Mouse (Mus musculus) heart, adult 2 months (tissue): ENCODE measurements around the gene Btnl1. TPM values are rescaled to one million over a fixed set of nuclear protein-coding genes. Genes with fewer than 3 reads are reported as not detected.

Source experiments
- DNase-seq, 2 experiments: peaks; one replicate each; pipeline ENCODE4 v3.0.0; 2021
- H3K27ac ChIP-seq: fragments of 200-600 bp; 2 replicates; pipeline ENCODE4 v1.8.1; 2022
- H3K27me3 ChIP-seq: fragments of 200-500 bp; 2 replicates; pipeline ENCODE4 v1.6.1; 2012; ENCODE audit warnings: mild to moderate bottlenecking, low read length, inconsistent platforms, mixed read lengths; ENCODE audit not compliant: control insufficient read depth, insufficient read depth
- H3K36me3 ChIP-seq: fragments of 200-500 bp; 2 replicates; pipeline ENCODE4 v1.6.1; 2012; ENCODE audit warnings: low read length, inconsistent platforms; ENCODE audit not compliant: control insufficient read depth, insufficient read depth
- H3K4me1 ChIP-seq: fragments of 200-500 bp; 2 replicates; pipeline ENCODE4 v1.6.1; 2011; ENCODE audit warnings: low read length; ENCODE audit not compliant: control insufficient read depth, insufficient read depth
- H3K4me3 ChIP-seq: fragments of 200-600 bp; 2 replicates; pipeline ENCODE4 v1.8.1; 2022
- H3K79me2 ChIP-seq: fragments of 200-500 bp; replicated peaks from 2 replicates; pipeline ENCODE4 v1.6.1; 2012; ENCODE audit warnings: mild to moderate bottlenecking, inconsistent platforms, low read length, moderate library complexity, mixed read lengths; ENCODE audit not compliant: control insufficient read depth, insufficient read depth
- H3K9ac ChIP-seq: fragments of 200-500 bp; 2 replicates; pipeline ENCODE4 v1.6.1; 2012; ENCODE audit warnings: low read depth, mild to moderate bottlenecking, control low read depth, inconsistent platforms, low read length, mixed read lengths
- CTCF ChIP-seq: fragments of 200-600 bp; IDR thresholded peaks from 2 replicates; pipeline ENCODE4 v1.8.1; 2022; ENCODE audit warnings: antibody characterized with exemption, mild to moderate bottlenecking, moderate library complexity
- EP300 ChIP-seq: fragments of 200-500 bp; IDR thresholded peaks from 2 replicates; pipeline ENCODE4 v1.6.1; 2011; ENCODE audit warnings: low read depth, low read length, control low read depth; ENCODE audit not compliant: insufficient read depth
- POLR2A ChIP-seq: fragments of 200-500 bp; IDR thresholded peaks from 2 replicates; pipeline ENCODE4 v1.6.1; 2011; ENCODE audit warnings: mild to moderate bottlenecking, low read depth, low read length, control low read depth; ENCODE audit not compliant: insufficient read depth
- WGBS: fragments of 180-500 bp; shearing (Covaris S2); methylation state at CpG from one replicate; pipeline ENCODE4 v1.1.7; 2018; 5-methylcytosine and 5-hydroxymethylcytosine counted together
- intact Hi-C: fragments of 180-260 bp; cut with DNase I; formaldehyde crosslinking; loops from one replicate; pipeline ENCODE4 v1.15.1; 2025
- polyA plus RNA-seq: library from polyadenylated mRNA; depleted of rRNA; stranded (reverse); fragments of >200 nt; gene quantifications from 2 replicates; pipeline ENCODE4 v1.2.3, GENCODE M21; 2012
- total RNA-seq, 2 experiments: library from RNA; stranded (reverse); gene quantifications; 2 replicates each; pipeline ENCODE4 v1.2.3; 2021

Gene Btnl1
- total and polyA plus RNA-seq, 3 experiments = not detected

DNA sequence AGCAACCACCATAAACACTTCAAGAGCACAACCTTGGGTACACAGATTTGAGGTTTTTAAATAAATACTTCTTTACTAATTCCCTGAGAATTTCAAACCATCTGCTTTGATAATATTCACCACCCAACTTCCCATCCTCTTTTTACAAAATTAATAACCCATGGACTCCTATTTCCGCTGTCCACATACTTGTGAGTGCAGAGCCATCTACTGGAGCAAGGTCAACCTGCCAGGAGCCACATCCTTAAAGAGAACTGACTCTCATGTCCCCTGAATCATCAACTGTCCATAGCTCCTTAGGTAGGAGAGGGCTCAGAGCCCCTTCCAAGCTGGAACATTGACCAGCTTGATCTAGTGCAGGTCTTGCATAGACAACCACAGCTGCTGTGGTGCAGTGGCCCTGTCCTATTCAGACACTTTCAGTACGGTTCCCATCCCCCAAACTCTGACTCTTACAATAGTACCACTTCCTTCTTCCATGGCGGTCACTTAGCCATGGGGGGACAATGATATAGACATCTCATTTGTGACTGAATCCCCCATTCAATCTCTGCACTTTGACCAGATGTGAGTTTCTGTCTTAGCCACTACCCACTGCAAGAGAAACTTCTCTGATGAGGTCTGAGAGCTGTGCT, 13.1 kb upstream of the Btnl1 start:
- 68% methylated on average over 3 of the region's 3 CpGs for WGBS
- no peak overlapping the region for H3K27ac ChIP-seq
- no peak for DNase-seq
- H3K36me3 ChIP-seq = no peaks in the 10 kb centered on the region
- H3K4me1 ChIP-seq = no peaks in the 10 kb centered on the region
- H3K9ac ChIP-seq = no peak overlapping the region
- H3K27me3 ChIP-seq = peaks cover 1% of the 10 kb centered on the region
- TF ChIP-seq POLR2A (no peak), CTCF (0 out of 2 replicates have a peak, but pooled peaks have one; percentile 5), EP300 (no peak)
- no peaks in the 10 kb centered on the region for H3K79me2 ChIP-seq
- no peak overlapping the region for H3K4me3 ChIP-seq
- intact Hi-C loops = no loop called here

DNA sequence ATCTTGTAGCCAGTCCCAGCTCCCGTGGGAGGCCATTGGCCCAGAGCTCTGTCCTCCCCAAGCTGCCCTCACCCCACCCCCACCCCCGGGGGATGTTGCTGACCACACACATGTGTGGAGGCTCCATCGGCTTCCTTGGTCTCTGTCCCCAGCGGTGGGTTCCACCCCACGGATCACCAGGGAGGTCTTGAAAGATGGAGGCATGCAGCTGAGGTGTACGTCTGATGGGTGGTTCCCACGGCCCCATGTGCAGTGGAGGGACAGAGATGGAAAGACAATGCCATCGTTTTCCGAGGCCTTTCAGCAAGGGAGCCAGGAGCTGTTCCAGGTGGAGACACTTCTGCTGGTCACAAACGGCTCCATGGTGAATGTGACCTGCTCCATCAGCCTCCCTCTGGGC, 11.9 kb upstream of the Btnl1 start:
- DNase-seq = peak in 1 of 2 experiments; percentile 34
- intact Hi-C loops = no loop called here
- no peaks in the 10 kb centered on the region for H3K79me2 ChIP-seq
- no peak overlapping the region for H3K4me3 ChIP-seq
- WGBS = 61% methylated on average over 10 of the region's 10 CpGs
- H3K27ac ChIP-seq = no peak overlapping the region
- no peak overlapping the region for H3K9ac ChIP-seq
- H3K27me3 ChIP-seq = no peaks in the 10 kb centered on the region; the same call in 1 of the 2 replicates
- no peak for TF ChIP-seq EP300
- no peaks in the 10 kb centered on the region for H3K4me1 ChIP-seq
- no peaks in the 10 kb centered on the region for H3K36me3 ChIP-seq

DNA sequence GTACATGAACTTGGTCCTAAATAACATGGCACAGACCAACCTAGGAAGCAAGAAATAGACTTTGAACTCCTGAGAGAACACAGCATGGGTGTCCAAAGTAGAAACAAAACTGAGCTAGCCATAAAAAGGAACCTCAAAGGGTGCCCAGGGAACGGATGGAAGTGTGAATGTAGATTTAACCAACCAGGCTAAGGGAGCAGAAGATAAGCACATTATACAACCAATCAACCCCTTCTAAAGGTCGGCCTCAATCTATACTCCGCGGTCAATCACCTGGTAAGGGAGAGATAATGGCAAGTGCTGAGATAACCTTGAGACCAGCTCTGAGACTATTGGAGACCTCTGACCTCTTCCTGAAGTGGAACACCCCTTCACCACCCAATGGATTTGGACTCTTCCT, 6.4 kb upstream of the Btnl1 start:
- DNase-seq = no peak
- H3K4me3 ChIP-seq = no peak overlapping the region
- H3K79me2 ChIP-seq = no peaks in the 10 kb centered on the region
- 58% methylated on average over 4 of the region's 4 CpGs for WGBS
- H3K9ac ChIP-seq = no peak overlapping the region
- TF ChIP-seq EP300 = no peak
- H3K4me1 ChIP-seq = no peaks in the 10 kb centered on the region
- H3K27ac ChIP-seq = no peak overlapping the region
- H3K36me3 ChIP-seq = no peaks in the 10 kb centered on the region
- intact Hi-C loops = no loop called here
- no peaks in the 10 kb centered on the region; the same call in 1 of the 2 replicates for H3K27me3 ChIP-seq

DNA sequence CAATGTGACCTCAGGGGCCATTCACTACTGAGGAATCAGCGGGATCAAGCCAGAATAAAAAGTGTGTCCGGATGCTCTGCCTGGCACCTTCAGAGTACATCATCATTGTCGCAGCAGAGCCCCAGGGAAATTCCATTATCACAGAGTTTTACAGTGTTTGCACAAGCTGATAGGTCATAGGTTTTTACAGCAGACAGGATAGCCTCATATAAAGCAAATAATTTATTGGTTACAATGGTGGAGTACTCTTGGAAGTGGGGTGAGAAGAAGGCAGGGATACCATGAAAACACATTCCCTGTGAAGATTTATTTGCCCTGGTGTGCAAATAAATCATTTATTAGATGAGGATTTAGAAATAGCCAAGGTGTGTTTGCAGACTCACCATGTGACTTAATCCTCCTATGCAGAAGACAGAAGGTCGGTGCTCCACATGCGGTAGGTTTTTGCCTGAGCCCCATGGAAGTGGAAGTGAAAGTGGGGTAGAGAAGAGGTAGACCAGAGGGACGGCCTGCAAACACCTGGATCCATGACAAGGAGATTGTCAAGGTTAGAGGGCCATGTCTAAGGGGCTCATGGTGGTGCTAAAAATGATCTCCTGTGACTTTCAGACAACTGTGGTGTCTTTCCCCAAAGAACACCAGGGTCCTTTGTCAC, 3.8 kb upstream of the Btnl1 start:
- H3K27ac ChIP-seq = no peak overlapping the region
- H3K9ac ChIP-seq = no peak overlapping the region
- no peaks in the 10 kb centered on the region for H3K79me2 ChIP-seq
- no peaks in the 10 kb centered on the region for H3K4me1 ChIP-seq
- no peaks in the 10 kb centered on the region for H3K27me3 ChIP-seq
- TF ChIP-seq EP300 (no peak), CTCF (no peak), POLR2A (no peak)
- 78% methylated on average over 6 of the region's 6 CpGs for WGBS
- no peaks in the 10 kb centered on the region for H3K36me3 ChIP-seq
- intact Hi-C loops = no loop called here
- no peak overlapping the region for H3K4me3 ChIP-seq
- no peak for DNase-seq

DNA sequence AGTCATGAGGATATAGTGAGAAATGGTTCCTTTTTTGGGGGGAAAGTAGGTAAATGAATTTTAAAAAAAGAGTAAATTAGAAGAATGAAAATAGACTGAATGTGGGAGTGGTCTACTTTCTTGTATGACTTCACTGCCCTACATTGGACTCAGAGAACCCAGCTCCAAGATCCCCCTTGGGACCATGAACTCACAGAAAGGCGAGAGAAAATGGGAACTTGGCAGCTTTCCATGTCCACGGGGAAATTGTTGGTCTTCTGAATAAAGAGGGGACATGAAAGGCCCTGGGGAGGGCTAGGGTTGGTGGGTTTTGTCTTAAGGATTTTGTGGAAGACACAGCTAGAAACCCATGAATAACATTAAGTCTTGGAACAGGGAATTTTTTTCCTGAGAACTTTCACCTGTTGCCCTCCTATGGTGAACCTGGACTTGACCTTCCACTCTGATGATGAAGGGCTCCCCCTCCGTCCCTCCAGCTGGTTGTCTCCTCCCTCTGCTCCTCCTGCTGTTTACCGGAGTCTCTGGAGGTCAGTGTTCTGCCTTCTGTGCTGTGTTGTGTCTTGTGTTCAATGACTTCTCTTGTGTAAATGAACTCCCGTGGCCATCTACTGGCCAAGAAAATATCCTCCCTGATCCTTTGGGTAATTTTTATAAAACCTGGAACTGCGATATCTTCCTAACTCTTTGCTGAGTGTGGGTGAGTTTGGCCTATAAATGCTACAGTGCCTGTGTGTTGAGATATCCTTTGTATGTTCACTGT, 698 bp downstream of the Btnl1 start:
- H3K79me2 ChIP-seq = no peaks in the 10 kb centered on the region
- WGBS = 39% methylated on average over 6 of the region's 6 CpGs
- TF ChIP-seq POLR2A = no peak
- no peak for TF ChIP-seq CTCF
- no peak for TF ChIP-seq EP300
- H3K4me1 ChIP-seq = no peaks in the 10 kb centered on the region
- no peak for DNase-seq
- H3K4me3 ChIP-seq = no peak overlapping the region
- no peaks in the 10 kb centered on the region for H3K27me3 ChIP-seq
- H3K36me3 ChIP-seq = no peaks in the 10 kb centered on the region
- H3K9ac ChIP-seq = no peak overlapping the region
- H3K27ac ChIP-seq = no peak overlapping the region
- intact Hi-C loops = no loop called here

DNA sequence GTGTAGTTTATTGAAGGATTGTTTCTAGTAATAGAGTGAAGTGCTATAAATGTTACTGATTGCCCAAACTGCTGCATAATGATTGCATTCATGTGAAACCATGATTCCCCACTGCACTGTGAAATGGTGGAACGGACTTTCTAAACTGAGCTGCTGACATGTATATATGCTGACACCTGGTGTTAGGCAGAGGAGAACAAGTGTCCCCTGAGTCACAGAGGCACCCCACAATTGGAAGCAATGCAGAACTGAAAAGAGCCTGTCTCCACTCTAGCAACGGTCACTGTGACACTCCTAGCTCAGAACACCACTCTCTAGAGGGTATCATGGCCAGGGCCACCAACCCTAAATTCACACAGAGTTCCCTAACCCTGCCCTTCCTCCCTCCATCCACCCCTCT, 1.8 kb downstream of the Btnl1 start:
- no peak for DNase-seq

More for the DNA sequence above, 1.8 kb downstream of the Btnl1 start:
- Histone ChIP-seq H3K4me3 (no peak overlapping the region), H3K27ac (no peak overlapping the region), H3K4me1 (no peaks in the 10 kb centered on the region), H3K9ac (no peak overlapping the region), H3K36me3 (no peaks in the 10 kb centered on the region), H3K79me2 (no peaks in the 10 kb centered on the region), H3K27me3 (no peaks in the 10 kb centered on the region)
- TF ChIP-seq POLR2A (no peak), EP300 (no peak), CTCF (no peak)
- intact Hi-C loops = no loop called here
- WGBS = 65% methylated on average over 2 of the region's 2 CpGs
